7 mouse cellular contexts compared by ENCODE assay signal in the genomic region with DNA sequence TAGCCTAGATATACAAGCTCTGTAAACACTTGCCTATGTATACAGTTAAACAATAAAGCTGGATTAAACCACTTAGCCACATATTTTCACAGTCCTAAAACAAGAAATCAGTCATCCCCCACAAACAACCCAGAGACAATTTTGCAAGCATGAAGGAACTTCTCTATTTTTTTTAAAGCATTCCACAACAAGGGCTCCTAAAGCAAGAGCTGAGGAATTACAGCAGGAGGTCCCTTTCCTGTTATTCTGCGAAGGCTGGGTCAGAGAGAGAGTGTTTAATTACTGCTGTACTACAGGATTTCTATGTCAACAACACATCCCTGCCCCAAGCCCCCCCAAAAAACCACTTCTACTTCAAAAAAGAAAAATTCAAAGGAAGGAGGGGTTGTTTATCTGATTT. TPM values are rescaled to one million over a fixed set of nuclear protein-coding genes. Genes with fewer than 3 reads are reported as not detected.
A peak's percentile ranks its signal among the peaks of the same experiment; 100 is the strongest.
DNase-seq lines count a peak whose midpoint lies in the region; ATAC-seq and TF ChIP-seq lines count a peak whose summit lies in the region.

No protein-coding gene starts in this region.

- peak overlapping the region; percentile 68 for H3K4me2 ChIP-seq in forebrain, embryonic 15.5 days (replicated peaks)
- H3K4me2 ChIP-seq in liver, embryonic 14.5 days (ENCODE audit: low read depth) = peak overlapping the region; percentile 99

- TF ChIP-seq POLR2A in testis, adult 2 months (IDR thresholded peaks at IDR 0.05; ENCODE audit: control insufficient read depth, low read depth, low read length) = no peak

- no peak for ATAC-seq in forebrain, embryonic 15.5 days (replicated peaks)
- ATAC-seq in liver, embryonic 14.5 days (ENCODE audit: insufficient read depth) = no peak

- WGBS in forebrain, embryonic 15.5 days = 0% methylated on average over 1 of the region's 1 CpGs
- 9% methylated on average over 1 of the region's 1 CpGs for WGBS in liver, embryonic 14.5 days (ENCODE audit: insufficient replicate concordance)

- peak overlapping the region; percentile 85 for H3K9ac ChIP-seq in forebrain, embryonic 15.5 days (replicated peaks)
- peak overlapping the region; percentile 94 for H3K9ac ChIP-seq in liver, embryonic 14.5 days (replicated peaks)

- H3K36me3 ChIP-seq in testis, adult 2 months (ENCODE audit: control insufficient read depth, insufficient read depth, low read length) = no peaks in the 10 kb centered on the region
- H3K36me3 ChIP-seq in forebrain, embryonic 15.5 days = no peaks in the 10 kb centered on the region
- peaks cover 20% of the 10 kb centered on the region for H3K36me3 ChIP-seq in liver, embryonic 14.5 days (replicated peaks; ENCODE audit: control insufficient read depth, insufficient read depth, low read depth)

- no peak for TF ChIP-seq EP300 in liver, embryonic 14.5 days (IDR thresholded peaks at IDR 0.05; ENCODE audit: low read depth)

- TF ChIP-seq CTCF in testis, adult 2 months (IDR thresholded peaks at IDR 0.05; ENCODE audit: control insufficient read depth, insufficient read depth, insufficient replicate concordance, low read depth, low read length) = no peak
- no peak for TF ChIP-seq CTCF in liver, embryonic 14.5 days (IDR thresholded peaks at IDR 0.05; ENCODE audit: low read depth)

- no peaks in the 10 kb centered on the region for H3K27me3 ChIP-seq in testis, adult 2 months (ENCODE audit: control insufficient read depth, insufficient read depth, low read length)
- no peaks in the 10 kb centered on the region for H3K27me3 ChIP-seq in forebrain, embryonic 15.5 days
- no peaks in the 10 kb centered on the region for H3K27me3 ChIP-seq in liver, embryonic 14.5 days (ENCODE audit: control insufficient read depth, insufficient read depth, low read length)

- H3K4me3 ChIP-seq in testis, adult 2 months (ENCODE audit: control insufficient read depth, low read depth, low read length) = peak overlapping the region; percentile 57; the same call in 1 of the 2 replicates
- peak overlapping the region; percentile 81 for H3K4me3 ChIP-seq in forebrain, embryonic 15.5 days
- peak overlapping the region; percentile 86 to 97 for H3K4me3 ChIP-seq in liver, embryonic 14.5 days (ENCODE audit: insufficient read depth in 1 of 2, low read depth in 2 of 2, low read length in 2 of 2)

- peak overlapping the region; percentile 16; the same call in 1 of the 2 replicates for H3K27ac ChIP-seq in testis, adult 2 months (ENCODE audit: control insufficient read depth, insufficient read depth, low read depth, low read length)
- H3K27ac ChIP-seq in forebrain, embryonic 15.5 days (replicated peaks) = peak overlapping the region; percentile 98
- peak overlapping the region; percentile 45 for H3K27ac ChIP-seq in liver, embryonic 14.5 days

- peaks cover 2% of the 10 kb centered on the region for H3K4me1 ChIP-seq in testis, adult 2 months (ENCODE audit: control insufficient read depth, insufficient read depth, low read length)
- H3K4me1 ChIP-seq in forebrain, embryonic 15.5 days = peaks cover 43% of the 10 kb centered on the region
- H3K4me1 ChIP-seq in liver, embryonic 14.5 days (replicated peaks; ENCODE audit: control insufficient read depth in 2 of 2, insufficient read depth in 2 of 2, low read length in 1 of 2) = peaks cover 26 to 37% of the 10 kb centered on the region in 2 experiments

- no peaks in the 10 kb centered on the region for H3K9me3 ChIP-seq in forebrain, embryonic 15.5 days
- H3K9me3 ChIP-seq in liver, embryonic 14.5 days (ENCODE audit: control insufficient read depth, low read length) = no peaks in the 10 kb centered on the region

- DNase-seq in testis, postnatal 10 days (ENCODE audit: low spot score) = no peak
- no peak for DNase-seq in liver, embryonic 14.5 days (ENCODE audit: low read depth in 3 of 3, low spot score in 3 of 3)
- DNase-seq in thymus, postnatal 36 days = no peak
- DNase-seq in layer of hippocampus, adult 9-11 months = no peak
- no peak for DNase-seq in ovary, postnatal 36 days (ENCODE audit: low spot score)

RNA-seq across cellular contexts. Expression of gene Camsap2, which starts 1.6 kb away (rescaled TPM):
- polyA plus RNA-seq in testis, adult 2 months (2012; rRNA removed) = 10.4 and 11.8 TPM in 2 replicates
- polyA plus RNA-seq in forebrain, embryonic 15.5 days (2015; fragmentation: Nextera tagmentation; extraction: Ambion mirVana) = 27.8 and 27.9 TPM in 2 replicates
- polyA plus RNA-seq in liver, embryonic 14.5 days (2012; rRNA removed) = 6.4 and 8.8 TPM in 2 replicates
- polyA plus RNA-seq in liver, embryonic 14.5 days (2014; fragmentation: Nextera tagmentation; extraction: Ambion mirVana) = 10.3 and 11.7 TPM in 2 replicates

Comparison
In these comparisons a context has a peak if more than half of its experiments do, and no peak if none do; other contexts are left out.
1. H3K27ac ChIP-seq: peak in every context shown above with its lines; median percentile 98 in forebrain, embryonic 15.5 days; 45 in liver, embryonic 14.5 days; 16 in testis, adult 2 months.